Mouse (Mus musculus) CD8-positive naive resting alpha-beta T cell, adult 2 months (primary cell): Measurements from ENCODE around the gene Ddb1.
"Not testable (repeated sequence)": the region's sequence is repeated elsewhere in the genome, so short reads cannot be mapped to it uniquely, and the experiment has no call there.

ENCODE experiments used
- DNase-seq, 2 experiments: peaks; one replicate each; pipeline ENCODE4 v3.0.0; 2022; ENCODE audit warnings: low read depth in 2 of 2, low spot score in 2 of 2

Ddb1 gene

DNA sequence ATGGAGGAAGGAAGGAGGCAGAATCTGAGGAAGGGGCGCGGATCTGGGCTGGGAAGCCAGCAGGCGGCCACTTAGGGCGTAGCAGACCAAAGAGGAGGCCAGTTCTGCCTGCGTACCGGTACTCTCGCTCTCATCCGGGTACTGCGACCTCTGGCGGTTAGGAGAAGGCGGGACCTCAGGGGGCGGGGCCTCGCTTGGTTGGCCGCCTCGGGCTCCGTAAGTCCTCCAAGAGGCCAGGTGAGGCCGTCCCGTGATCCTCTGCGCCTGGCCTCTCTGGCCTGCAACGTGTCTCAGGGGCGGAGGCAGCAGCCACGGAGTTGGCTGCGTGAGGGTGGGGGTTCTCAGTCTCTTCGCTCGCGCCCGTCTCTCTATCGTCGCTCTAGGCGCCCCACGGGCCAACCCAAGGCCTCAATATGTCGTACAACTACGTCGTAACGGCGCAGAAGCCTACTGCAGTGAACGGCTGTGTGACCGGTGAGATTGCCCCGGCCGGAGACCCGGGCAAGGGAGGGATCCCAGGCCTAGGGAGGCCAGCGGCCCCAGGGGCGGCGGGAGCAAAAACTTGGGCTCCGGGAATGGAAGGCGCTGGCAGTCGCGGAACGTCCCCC, at the start of gene Ddb1, which contains the start of gene Tkfc:
Gene Ddb1 (plus strand): TSS at position 35 of the 608 bp plus-strand sequence.
Gene Tkfc (minus strand): TSS at position 362 of the 608 bp plus-strand sequence.
- DNase-seq, result peak; percentile 97 to 99

DNA sequence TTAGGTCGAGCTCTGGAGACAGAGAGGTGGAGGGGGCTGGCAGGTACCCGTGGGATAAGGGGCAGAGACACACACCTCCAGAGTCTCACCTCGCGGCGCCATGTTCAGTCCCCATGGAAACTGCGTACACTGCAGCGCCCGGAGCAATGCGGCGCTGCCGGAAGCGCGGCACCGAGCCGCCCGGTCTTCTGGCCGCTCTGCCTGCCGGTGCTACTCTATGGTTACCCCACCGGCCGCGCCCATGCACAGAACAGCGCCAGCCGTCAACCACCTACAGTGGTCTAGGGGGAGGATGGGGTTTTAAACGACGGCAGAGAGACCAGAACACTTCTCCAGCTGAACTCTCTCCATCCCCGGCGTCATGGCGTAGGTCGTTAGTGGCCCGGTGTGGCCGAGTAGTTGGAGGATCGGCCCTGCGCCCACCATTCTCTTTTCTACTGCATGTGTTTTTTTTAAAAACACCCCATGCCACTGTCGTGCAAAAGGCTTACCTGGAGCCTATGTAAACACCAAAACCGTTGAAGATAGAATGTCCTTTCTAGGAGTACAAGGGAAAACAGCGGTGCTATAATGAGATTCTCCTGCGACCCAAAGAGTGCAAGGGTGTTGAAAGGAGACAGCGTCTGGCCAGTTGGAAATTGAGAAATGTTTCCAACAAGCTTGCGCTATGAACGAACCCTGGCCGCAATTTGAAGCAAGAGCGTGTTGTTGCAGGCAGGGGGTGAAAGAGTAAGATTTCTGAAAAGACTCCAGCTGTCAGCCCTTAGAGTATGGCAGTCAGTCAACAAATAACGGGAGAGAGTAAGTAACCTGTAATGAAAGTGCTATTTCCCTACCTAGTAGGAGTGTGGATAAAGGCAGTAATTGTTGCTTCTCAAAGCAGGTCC, 49.3 kb upstream of the Ddb1 start, which contains the start of gene Tmem216:
Gene Tmem216 (minus strand): TSS at position 615 of the 887 bp plus-strand sequence.
- peak; percentile 74 to 80 for DNase-seq

DNA sequence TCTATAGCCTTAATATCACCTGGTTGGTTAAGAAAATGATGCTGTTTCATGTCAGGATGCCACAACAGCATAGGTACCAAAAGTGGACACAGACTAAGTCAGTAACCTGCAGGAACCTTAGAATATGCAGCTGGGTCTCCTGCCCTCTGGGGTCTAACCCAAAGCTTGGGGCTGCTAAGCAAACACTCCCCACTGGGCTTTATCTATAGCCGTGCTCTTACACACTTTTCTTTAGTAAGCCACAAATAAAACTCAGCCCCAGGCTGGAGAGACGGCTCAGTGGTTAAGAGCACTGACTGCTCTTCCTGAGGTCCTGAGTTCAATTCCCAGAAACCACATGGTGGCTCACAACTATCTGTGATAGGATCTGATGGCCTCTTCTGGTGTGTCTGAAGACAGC, 48.1 kb upstream of the Ddb1 start:
- DNase-seq, result no peak

DNA sequence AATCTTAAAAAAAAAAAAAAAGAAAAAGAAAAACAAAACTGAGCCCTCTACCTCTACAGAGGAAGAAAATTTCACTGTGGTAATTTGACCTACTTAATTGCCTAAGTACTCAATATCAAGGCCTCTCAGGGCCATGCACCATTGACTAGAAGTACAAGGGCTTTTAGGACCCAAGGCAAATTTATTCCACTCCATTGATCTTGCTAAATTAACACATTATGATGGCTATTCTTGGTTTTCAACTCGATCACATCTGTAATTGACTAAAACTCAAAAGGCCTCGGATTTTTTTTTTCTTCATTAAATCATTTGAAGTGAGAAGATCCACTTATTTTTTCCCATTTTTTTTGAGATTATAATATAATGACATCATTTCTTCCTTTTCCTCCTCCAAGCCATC, 47.7 kb upstream of the Ddb1 start:
- no peak for DNase-seq

DNA sequence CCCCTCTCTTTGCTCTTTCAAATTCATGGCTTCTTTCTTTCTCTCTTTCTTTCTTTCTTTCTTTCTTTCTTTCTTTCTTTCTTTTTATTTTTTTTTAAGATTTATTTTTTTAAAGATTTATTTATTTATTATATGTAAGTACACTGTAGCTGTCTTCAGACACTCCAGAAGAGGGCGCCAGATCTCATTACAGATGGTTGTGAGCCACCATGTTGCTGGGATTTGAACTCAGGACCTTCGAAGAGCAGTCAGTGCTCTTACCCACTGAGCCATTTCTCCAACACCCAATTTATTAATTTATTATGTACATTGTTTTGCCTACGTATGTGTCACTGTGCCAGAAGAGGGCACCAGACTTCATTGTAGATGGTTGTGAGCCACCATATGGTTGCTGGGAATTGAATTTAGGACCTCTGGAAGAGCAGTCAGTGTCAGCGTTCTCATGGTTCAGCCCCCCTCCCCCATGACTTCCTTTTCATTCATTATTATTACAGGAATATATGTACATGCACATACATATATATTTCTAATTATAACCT, 47.2 kb upstream of the Ddb1 start:
- DNase-seq, result not testable (repeated sequence)

DNA sequence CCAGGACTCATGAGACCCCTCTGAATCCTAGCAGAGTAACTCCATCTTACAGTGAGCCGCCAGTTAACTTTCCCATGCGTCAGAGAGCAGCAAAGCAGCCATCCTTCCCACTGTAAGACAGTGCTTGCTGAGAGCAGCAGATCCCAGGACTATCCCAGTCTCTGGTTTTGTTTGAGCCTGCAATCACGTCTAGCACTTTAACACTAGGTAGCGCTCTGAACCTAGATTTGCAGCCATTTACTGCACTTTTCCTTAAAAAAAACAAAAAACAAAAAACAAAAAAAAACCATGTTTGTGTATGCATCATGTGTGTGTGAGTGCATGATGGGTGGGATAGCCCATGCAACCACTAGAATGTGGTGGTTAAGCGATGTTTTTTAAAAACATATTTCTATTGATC, 45.0 kb upstream of the Ddb1 start:
- no peak for DNase-seq

DNA sequence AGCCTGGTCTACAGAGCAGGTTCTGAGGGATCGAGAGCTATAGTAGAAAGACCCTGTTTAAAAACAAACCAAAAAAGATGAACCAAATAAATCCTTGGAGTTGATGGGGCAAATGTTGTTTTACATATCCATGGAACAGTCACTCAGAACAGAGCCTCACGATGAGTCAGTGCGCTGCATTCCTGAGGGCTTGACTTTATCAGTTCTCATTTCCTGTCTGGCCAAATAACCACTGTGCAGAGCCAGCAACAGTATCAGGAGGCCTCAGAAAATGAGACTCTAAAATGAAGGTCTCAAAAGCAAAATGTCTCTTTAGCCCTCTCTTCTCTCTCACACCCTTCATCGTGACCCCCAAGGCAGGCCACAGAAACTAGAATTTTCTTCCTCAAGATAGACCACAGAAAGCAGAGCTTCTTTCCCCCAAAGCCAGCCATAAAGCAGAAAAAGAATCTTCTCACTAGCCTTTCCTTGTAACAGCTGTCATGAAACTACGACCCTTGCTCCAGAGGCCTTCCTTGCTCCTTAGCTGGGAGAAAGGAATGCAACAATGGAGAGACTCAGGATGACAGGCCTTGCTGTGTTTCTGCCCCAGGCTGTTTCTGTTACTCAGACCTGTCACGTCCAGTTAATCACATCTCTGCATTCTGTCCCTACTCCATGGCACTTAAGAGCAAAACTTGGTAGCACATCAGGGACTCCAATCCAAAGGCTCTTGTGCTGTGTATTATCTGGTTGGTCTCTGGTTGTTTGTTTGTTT, 43.4 kb upstream of the Ddb1 start:
- no peak for DNase-seq

DNA sequence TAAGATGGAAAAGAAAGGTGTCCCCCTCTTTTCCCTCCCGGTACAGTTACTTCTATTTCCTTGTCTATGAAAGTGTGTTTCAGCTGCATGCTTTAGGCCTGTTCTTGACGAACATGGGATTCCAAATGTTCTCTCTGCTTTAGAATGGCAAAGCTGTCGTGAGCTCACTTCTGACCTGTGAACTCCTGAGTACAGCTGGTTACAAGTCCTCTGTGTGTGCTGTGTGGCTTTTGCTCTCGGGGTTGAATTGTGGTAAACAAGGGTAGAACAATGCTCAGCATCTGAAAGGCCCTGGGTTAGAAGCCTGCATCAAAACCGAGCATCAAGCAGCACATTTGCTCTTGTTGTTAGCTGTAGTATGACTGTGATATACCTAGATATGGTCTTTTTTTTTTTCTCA, 42.8 kb upstream of the Ddb1 start:
- DNase-seq, result no peak

DNA sequence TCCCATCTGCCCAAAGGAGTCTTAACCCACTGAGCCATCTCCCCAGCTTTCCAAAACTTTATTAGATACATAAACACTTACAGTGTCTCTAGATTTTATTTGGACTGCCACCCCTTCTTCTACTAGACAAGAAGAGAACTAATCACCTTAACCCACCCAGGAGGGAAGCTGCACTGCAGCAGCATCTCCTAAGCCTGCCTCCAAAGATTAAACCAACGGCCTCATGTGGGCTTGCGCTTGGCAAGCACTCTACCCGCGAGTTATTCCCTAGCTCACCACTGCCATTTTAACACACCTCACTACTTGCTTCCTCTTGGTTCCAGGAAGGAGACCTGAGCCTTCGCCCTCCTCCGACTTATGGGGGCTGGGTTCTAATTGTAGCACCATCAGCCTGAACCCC, 40.8 kb upstream of the Ddb1 start:
- no peak for DNase-seq

DNA sequence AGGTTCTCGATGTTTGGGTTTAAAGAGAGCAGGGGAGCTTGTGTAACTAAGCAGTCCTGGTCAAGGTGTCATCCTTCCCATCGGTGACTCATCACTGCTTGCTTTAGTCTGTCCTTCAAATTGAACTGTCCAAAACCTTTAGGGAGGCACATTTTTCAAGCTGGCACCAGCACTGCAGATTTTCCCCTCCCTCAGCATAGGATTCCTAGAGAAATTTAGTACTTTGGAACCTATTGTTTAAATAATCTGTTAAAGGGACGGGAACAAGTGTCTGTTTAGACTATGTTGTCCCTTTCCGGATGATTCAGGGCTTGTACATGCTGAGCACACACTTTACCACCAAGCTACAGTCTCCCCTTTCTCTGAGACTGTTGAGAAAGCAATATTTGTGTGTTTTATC, 39.9 kb upstream of the Ddb1 start:
- no peak for DNase-seq

DNA sequence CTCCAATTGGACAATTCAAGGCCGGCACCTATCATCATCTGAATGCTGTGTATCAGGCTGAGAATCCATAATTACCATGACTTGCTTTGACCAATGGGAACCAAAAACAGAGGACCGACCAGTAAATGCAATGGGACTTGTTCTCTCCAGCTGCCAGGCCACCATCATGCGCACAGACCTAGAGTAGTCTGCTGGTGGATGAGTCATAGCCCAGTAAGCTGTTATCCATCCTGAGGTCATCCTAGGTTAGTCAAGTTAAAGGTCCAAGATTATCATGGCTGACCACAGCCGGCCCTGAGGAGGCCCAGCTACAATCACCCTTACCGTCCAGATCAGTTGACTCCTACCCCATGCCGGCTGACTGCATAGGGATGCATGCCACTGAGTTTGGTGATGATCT, 35.5 kb upstream of the Ddb1 start:
- no peak for DNase-seq

DNA sequence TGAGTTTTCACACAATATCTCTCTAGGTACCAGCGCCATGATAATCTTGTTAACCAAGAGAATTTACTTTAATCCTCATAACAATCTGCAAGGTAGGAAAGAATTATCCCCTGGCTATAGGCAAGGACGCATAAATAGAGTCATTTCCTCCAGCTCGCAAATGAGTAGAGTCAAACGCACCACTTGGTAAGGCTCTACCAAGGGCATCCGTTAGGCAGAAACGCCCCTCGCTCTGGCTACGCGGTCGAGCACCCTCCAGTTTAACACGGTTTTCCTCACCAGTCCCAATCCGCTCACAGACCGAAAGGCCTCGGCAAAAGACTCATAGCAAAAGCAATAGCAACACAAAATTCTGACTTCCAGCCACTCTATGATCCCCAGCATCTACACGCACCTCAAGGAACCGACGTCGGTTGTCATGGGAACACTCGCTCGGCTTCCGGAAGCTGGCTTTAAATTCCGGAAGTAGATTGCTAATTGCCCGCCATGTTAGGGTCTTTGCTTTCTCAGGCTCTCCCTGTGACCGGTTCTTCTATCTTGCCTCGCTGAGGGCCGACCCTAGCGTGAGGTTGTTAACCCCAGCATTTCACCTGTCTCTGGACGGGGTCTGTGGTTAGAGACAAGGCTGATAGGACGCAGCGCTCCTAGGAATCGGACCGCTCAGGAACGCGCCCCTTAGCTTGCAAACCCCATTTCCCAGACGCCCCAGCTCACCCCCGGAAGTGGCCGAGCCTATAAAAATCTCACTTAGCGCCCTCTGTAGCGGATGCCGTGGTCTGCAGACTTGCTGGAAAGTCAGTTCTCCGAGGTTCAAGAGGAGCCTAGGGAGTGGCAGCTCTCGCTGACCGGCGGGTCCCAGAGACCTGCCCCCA, 28.2 kb upstream of the Ddb1 start, which contains the start of the genes Cyb561a3 and Tmem138:
Gene Cyb561a3 (plus strand): TSS at position 483 of the 872 bp plus-strand sequence.
Gene Tmem138 (minus strand): TSS at position 673 of the 872 bp plus-strand sequence.
- peak; percentile 87 to 91 for DNase-seq

DNA sequence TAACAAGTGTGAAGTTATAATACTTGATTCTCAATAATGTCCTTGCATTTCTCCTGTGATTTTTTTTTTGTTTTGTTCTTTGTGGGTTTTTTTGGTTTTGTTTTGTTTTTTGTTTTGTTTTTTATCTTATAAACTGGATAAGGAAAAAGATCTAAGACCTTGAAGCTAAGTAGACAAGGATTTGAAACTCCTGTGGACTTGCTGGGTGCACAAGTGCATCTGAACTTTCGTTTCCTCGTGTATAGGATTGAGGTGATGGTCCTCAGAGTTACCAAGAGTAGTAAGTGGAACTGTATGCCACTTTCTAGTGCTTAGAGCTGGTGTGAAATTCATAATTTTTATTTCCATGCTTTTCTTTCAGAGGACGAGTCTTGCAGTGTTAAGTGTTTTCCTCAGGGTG, 25.0 kb upstream of the Ddb1 start:
- no peak for DNase-seq

DNA sequence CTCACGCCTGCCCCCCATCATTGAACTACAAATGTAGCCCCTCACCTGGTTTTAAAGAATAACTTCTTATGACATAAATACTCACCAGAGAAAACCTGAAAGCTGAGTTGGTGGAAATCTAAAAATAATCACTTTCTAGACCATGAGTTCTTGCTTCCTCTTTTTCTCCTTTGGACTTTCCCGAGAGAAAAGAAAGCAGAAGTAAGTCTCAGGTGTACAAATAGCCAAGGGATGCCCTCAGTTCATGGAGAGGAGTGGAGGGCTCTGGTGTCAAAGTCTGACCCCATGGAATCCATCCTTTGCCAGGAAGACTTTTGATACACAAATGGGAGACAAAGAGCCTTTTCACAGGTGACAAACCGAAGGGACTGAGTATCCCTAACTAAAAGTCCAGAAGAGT, 24.4 kb upstream of the Ddb1 start:
- no peak for DNase-seq

DNA sequence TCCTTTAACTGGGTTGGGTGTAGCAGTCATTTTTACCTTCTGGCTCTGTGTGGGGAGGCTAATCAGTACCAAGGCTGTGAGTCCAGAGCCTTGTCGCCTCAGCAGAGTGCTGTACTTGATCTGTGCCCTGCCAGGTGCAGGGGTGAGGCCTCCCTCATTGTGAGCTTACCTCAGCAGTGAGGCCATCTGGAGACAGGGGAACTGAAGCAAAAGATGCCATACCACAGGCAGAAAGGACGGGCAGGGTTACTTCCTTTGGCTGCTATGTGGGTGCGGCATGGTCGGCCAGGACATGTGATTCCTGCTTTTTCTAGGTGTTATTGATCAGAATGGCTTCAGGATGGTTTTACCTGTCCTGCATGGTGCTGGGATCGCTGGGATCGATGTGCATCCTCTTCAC, 23.1 kb upstream of the Ddb1 start:
- DNase-seq, result no peak

DNA sequence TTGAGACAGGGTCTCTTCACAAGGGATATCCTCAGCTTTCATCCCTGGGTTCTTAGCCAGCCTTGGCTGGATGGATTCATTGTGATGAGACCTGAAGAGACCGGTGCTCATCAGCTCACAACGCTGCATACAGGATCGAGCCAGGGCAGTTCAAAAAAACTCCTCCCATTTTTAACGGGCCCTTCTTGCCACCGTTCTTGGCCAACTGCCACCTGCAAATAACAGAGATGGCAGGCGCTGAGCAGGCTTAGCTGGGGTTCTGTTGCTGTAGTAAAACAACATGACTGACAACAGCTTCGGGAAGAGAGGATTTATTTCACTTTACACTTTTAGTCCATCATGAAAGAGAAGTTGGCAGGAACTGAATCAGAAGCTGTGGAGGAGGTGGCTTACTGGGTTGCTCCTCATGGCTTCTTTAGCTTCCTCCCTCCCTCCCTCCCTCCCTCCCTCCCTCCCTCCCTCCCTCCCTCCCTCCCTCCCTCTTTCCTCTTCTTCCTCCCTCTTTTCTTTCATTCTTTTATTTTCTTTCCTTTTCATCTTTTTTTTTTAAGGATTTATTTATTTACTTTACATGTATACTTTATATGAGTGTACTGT, 21.5 kb upstream of the Ddb1 start:
- DNase-seq, result no peak

DNA sequence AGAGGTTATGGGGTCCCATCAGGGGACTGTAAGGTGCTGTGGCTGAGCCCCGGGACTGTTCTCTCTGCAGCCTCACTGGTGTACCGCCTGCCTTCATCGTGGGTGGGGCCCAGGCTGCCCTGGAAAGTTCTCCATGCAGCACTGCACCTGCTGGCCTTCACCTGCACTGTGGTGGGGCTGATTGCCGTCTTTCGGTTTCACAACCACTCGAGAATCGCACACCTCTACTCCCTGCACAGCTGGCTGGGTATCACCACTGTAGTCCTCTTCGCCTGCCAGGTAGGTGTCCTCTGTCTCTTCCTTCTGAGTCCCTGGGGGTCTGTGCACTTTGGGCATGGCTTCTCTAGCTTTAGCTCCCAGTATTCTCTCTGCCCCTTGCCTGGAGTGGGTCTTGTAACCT, 20.0 kb upstream of the Ddb1 start:
- DNase-seq, result no peak

DNA sequence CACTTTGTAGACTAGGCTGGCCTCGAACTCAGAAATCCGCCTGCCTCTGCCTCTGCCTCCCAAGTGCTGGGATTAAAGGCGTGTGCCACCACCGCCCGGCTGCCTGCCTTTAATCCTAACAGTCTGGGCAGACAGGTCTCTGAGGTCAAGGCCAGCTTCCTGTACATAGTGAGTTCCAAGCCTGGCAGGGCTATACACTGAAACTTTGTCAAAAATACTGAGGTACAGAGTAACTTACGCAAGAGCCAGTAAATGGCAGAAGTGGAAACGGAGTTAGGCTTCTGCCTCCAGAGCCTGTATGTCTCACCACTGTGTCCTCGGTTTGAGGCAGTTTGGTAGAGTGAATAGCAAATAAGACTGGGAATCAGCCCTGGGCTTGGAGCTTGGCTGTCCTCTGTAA, 17.9 kb upstream of the Ddb1 start:
- no peak for DNase-seq

DNA sequence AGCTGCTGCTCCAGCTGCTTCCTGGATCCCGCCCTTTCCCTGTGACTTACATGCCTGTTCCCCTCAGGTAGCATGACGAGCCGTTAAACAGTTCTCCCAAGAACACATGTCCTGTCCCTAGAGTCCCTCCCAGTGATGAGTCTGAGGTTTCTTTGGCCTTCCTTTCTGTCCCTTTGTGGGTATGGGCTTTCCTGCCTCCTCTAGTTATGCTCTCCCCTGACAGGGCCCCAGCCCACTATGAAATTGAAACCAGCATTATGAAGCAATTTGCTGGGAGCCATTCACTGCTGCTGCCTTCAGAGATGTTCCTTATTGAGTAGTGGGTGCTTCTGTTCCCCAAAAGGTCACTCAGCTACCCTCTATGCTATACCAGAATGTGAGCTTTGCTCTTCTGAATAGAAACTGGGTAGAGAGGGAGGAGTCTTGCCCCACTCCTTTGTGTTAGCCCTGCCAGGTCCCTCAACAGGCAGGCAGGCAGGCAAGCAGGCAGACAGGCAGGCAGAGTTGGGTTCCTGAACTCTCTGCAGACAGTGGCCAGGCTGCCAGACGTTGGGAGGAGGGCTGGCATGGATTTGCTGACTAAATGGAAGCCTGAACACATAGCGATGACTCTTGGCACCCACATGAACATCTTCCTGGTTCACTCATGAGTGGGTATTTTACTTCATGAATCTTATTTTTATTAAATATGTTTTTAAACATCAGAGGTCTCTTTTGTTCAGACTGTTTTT, 15.8 kb upstream of the Ddb1 start:
- DNase-seq, result no peak
